Mouse (Mus musculus) erythroblast, embryonic 14.5 days (primary cell): ENCODE results near the gene F830045P16Rik.

Experiments
- GATA1 ChIP-seq: IDR thresholded peaks from 2 replicates; pipeline ENCODE4 v1.6.1; 2012; ENCODE audit warnings: low read length, inconsistent platforms, mixed read lengths
- TAL1 ChIP-seq: IDR thresholded peaks from 3 replicates; pipeline ENCODE4 v1.6.1; 2012; ENCODE audit warnings: low read length, inconsistent platforms, mixed read lengths

DNA sequence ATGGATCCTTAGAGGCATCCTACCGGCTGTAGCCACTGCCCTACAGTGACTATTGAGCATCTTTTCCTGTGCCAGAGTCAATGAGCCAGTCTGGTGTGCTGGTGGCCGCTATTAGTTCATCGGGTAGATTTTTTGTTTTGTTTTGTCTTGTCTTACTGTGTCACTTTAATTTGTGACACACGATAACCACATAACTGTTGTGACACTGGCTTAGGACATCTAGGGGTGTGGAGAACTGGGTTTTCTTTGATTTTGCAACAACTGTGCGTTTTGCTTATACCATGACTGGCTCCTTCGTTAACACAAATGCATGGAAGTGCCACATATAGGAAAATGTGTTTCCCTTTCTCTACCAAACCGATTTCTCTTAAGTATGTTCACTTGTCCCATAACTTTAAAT is 126.1 kb downstream of the F830045P16Rik start:
- TF ChIP-seq GATA1 (no peak), TAL1 (no peak)
